Mouse (Mus musculus): ENCODE measurements at regions not wholly inside any gene's neighbourhood (a gene's known extent, or its start where the extent isn't known, plus 50 kb on each side); places are given as distances from the start of the nearest gene placed in this dataset.

- no peak for TF ChIP-seq CTCF (IDR thresholded peaks at IDR 0.05)
- DNase-seq (ENCODE audit: extremely low spot score in 1 of 2, low spot score in 2 of 2): no peak
- no peak overlapping the region for H3K27ac ChIP-seq
- intact Hi-C loops (cut with DNase I): no loop called here
- no peak overlapping the region for H3K4me3 ChIP-seq
Measured at GRCm38 (mm10) chr1:103360701-103361100, 1407.6 kb upstream of the Cdh20 start.

GRCm38 (mm10) chr1:103372811-103373210 is 1395.5 kb upstream of the Cdh20 start:
- intact Hi-C loops (cut with DNase I): no loop called here
- no peak for DNase-seq (ENCODE audit: extremely low spot score in 1 of 2, low spot score in 2 of 2)
- H3K4me3 ChIP-seq: no peak overlapping the region
- TF ChIP-seq CTCF (IDR thresholded peaks at IDR 0.05): no peak
- H3K27ac ChIP-seq: no peak overlapping the region

- DNase-seq (ENCODE audit: extremely low spot score in 1 of 2, low spot score in 2 of 2): no peak
- H3K4me3 ChIP-seq: no peak overlapping the region
- no peak for TF ChIP-seq CTCF (IDR thresholded peaks at IDR 0.05)
- intact Hi-C loops (cut with DNase I): no loop called here
- H3K27ac ChIP-seq: no peak overlapping the region
Measured at GRCm38 (mm10) chr1:103420124-103420523, 1348.2 kb upstream of the Cdh20 start.

GRCm38 (mm10) chr1:103420994-103421637 is 1347.2 kb upstream of the Cdh20 start:
- Histone ChIP-seq H3K27ac (no peak overlapping the region), H3K4me3 (no peak overlapping the region)
- intact Hi-C loops (cut with DNase I): no loop called here
- TF ChIP-seq CTCF (IDR thresholded peaks at IDR 0.05): no peak
- DNase-seq (ENCODE audit: extremely low spot score in 1 of 2, low spot score in 2 of 2): no peak

- Histone ChIP-seq H3K27ac (no peak overlapping the region), H3K4me3 (no peak overlapping the region)
- DNase-seq (ENCODE audit: extremely low spot score in 1 of 2, low spot score in 2 of 2): no peak
- intact Hi-C loops (cut with DNase I): no loop called here
- no peak for TF ChIP-seq CTCF (IDR thresholded peaks at IDR 0.05)
Measured at GRCm38 (mm10) chr1:103421638-103422001, 1346.7 kb upstream of the Cdh20 start.

GRCm38 (mm10) chr1:103471514-103471913 is 1296.8 kb upstream of the Cdh20 start:
- intact Hi-C loops (cut with DNase I): no loop called here
- Histone ChIP-seq H3K27ac (no peak overlapping the region), H3K4me3 (no peak overlapping the region)
- no peak for DNase-seq (ENCODE audit: extremely low spot score in 1 of 2, low spot score in 2 of 2)
- TF ChIP-seq CTCF (IDR thresholded peaks at IDR 0.05): no peak

GRCm38 (mm10) chr1:103503464-103504139 is 1264.7 kb upstream of the Cdh20 start:
- no peak overlapping the region for H3K27ac ChIP-seq
- TF ChIP-seq CTCF (IDR thresholded peaks at IDR 0.05): no peak
- intact Hi-C loops (cut with DNase I): loop anchor here (10.0 kb wide), 1 partner anchor 161 kb away; no protein-coding TSS in a partner anchor
- H3K4me3 ChIP-seq: no peak overlapping the region
- DNase-seq (ENCODE audit: extremely low spot score in 1 of 2, low spot score in 2 of 2): no peak
